Mouse (Mus musculus) ovary, postnatal 14 days (tissue): Measurements from ENCODE around the gene Sytl1.

Experiments used
- DNase-seq: peaks from one replicate; pipeline ENCODE4 v3.0.0; 2022; ENCODE audit warnings: low spot score

The Sytl1 gene

DNA sequence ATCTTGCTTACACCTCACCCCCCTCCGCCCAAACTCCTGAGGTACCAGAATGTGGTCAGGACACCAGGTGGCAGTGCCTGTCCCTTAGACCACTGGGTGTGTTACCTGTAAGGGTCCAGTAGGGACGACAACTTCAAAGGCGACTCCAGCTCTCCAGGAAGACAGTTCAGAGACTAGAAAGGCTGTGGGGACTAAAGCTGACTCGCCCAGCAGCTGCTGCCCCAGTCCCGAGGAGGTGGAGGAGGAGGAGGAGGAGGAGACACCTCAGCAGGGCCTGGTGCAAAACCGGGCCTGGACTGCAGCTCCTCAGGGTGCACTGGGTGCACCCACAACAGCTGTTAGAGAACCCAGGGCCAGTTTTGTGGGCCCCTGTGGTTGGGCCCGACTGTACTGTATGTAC, at the start of gene Sytl1:
TSS of gene Sytl1 (minus strand) at position 232 of the 400 bp plus-strand sequence.
- no peak for DNase-seq

DNA sequence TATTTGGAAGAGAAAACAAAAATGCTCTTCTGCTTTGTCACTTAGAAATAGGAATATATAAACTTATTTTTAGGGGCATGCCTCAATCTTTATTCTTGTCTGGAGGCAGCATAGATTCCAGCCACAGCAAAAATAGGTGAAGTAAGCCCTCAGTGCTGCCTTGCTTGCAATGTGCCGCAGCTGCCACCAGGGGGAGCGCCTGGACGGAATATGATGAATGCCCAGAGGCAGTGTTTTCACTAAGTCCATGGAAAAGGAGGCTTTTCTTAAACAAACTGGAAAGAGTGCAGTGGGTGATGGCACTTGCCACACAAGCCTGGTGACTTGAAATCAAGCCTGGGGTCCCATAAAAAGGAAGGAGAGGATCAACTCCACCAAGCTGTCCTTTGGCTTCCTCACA, 47.0 kb upstream of the Sytl1 start:
- peak; percentile 93 for DNase-seq

DNA sequence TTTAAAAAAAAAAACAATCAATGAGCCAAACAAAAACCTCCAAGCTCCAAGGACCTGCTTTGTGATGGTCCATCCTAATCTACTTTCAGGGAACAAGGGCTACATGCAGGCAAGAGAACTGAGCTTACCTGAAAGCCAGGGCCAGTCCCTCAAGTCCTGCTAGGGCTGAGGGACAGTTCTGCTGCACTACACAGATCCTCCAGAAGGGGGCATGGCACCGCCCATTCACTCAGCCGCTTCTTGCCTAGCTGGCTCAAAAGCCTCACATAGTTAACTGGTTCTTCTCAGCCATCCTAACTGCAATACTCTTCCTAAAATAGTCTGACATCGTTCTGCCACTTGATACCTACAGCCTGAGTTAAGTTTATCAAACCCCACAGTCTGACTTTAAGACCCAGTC, 44.4 kb upstream of the Sytl1 start:
- DNase-seq: peak; percentile 55

DNA sequence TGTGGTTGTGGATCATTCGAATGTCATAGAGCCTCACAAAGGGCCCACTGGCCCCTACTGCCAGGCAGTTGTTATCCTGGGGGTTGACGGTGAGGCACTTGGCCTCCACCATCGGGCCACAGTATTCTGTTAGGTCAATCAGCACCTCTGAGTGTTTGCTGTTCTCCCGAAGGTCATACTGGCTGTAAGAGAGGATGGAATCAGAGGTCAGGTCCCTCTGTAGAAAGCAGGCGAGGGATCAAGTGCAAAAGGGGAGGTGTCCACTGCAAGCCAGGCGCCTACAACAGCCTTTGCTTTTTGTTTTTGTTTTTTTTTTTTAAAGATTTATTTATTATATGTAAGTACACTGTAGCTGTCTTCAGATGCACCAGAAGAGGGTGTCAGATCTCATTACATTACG, 42.9 kb upstream of the Sytl1 start:
- DNase-seq: no peak

DNA sequence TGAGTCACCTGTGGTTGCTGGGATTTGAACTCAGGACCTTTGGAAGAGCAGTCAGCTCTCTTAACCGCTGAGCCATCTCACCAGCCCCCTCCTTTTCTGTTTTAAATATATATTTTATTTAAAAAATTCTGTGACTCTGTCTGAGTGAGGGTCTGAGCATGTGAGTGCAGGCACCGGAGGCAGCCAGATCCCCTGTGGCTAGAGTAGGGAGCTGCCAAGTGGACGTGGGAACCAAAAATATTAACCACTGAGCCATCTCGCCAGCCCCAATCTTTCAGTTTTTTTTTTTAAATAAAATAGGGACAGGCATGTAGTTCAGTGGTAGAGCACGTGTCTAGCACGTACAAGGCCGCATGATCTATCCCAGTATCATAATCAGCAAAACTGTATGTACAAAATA, 41.9 kb upstream of the Sytl1 start:
- DNase-seq: no peak

DNA sequence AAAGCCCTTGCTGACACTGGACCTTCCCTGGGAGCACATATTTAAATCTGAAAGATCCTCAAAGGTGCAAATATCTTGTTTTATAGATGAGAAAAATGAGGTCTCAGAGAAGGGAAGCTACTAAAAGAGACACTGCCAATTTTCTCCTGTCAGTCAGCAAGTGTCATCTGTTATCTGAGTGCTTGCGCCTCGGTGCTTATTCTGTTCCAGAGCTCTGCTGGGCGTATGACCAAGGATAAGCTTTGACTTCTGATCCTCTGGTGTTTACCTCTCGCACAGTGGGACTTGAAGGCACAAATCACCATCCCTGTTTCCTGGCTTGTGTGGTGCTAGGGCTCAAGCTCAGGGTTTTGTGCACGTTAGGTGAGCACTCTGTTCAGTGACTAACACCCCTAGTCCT, 39.8 kb upstream of the Sytl1 start:
- DNase-seq: no peak

DNA sequence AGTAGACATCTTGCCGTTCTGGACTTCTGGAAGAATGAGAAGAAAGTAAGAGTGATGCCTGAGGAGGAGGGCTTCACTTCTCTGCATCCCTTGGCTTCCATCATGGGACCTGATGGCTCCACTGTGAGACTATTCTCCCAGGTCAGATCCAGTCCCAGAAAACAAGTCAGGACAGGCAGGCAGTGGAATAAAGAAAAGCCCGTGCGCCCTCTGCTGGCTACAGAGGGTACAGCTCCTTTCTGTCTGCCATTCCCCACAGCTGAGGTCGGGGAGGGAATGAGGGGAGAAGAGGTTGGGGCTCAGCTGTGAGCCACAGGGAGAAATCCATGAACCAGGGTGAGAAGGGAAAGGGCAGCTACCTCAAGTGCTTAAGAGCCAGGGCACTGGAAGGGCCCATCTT, 38.9 kb upstream of the Sytl1 start:
- peak; percentile 63 for DNase-seq

DNA sequence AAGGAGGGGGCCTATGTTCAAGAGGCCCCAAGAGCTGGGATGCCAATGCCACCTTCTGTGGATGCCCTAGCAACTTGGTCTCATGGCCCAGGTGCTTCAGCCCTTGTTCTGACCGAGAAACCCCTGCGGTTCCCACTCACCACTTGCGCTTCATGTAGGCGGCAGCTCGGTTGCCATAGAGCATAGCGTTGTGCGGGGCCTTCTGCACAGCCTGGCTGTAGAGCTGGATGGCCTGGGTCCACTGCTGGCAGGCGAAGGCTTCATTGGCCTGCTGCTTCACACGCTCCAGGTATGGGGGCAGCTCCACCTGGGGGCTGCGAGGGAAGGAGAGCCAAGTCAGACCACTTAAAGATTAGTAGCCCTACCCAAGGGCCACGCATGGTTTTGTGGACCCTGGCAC, 37.5 kb upstream of the Sytl1 start:
- DNase-seq: no peak

DNA sequence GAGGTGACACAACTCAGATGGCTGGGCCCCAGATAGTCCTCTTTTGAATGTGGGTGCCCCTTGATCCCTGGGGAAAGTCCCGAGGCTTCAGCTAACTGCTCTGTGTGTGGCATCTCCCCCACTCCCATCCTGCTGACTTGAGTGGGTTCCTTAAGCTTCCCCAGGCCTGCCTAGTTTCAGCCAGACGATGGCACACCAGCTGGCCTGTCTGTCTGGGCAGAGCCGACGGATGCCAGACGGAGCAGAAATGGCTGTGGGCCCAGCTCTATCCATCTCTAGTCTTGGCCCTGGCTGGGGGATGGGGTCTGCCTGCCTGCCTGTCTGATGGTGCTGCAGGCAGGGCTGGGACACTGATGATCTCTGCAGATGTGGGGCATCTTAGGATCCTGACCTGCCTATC, 36.8 kb upstream of the Sytl1 start:
- DNase-seq: no peak

DNA sequence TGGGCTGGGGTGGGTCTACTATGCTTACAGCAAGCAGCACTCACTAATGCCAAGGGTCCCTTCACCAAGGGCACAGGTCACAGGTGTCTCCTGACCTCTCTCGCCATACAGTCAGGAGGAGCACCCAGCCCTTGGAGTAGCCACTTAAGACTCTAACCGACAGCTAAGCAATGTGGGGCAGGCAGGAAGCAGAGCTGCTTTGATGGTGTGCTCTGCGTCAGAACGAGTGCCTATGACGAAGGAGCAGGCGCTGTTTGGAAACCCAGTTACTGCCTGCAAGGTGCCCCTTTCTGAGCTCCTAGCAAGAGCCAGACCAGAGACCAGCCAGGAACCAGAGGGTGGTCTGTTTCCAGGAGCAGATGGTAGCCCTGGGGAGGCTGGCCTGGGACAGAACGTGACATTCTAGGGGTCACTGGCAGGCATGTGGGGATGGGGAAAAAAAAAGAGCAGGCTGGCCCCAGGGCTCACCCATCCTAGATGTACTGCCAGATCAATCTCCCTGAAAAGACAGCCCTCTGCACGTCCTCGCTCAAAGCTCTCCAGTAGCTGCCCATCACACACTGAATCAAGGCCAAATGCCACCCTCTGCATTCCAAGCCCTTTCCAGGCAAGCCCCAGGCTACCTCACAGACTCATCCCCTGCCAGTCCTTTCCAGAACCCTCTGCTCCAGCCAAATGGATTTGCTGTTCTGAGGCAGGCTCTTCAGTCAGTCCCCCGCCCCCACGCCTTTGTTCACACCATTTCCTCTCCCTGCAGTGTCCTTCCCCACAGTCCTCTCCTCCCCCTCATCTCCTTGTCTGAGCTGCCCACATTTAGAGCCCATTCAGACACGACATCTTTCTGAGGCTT, 35.8 kb upstream of the Sytl1 start:
- DNase-seq: no peak

DNA sequence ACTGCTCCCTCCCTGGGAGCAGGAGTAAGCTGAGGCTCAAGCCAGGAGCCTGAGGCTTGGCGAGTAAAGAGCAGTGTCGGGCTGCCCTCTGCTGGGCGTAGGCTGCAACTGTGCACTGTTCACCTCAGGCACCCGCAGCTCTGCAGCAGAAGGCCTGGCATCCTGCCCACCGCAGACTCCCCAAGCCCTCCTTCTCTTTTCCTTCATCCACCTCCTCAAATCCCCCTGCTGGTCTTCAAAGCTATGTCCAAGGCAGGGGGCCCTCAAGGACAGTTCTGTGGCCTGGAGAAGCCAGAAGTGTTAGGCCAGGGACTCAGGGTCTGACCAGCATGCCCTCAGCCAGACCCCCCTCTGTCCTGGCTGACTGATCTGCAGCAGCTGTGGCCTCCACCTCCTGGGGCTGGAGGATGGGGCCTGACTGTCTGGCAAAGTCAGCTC, 34.9 kb upstream of the Sytl1 start:
- DNase-seq: peak; percentile 88

DNA sequence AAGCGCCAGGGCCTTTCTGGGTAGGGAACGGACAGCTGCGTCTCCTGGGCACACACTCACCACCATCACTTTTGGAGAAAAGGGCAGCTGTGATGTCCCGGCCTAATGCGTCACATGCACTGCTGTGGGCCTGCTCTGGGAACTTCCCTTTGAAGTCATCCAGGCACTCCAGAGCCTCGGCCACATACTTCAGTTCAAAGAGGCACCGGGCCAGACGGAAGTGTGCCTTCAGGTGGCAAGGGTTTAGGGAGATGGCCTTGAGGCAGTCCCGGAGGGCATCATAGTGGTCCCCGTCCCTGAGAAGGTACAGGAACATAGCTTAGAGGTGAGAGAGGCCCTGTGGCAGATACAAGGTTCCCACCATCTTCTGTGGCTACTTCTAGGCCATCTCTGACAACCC, 34.4 kb upstream of the Sytl1 start:
- no peak for DNase-seq

DNA sequence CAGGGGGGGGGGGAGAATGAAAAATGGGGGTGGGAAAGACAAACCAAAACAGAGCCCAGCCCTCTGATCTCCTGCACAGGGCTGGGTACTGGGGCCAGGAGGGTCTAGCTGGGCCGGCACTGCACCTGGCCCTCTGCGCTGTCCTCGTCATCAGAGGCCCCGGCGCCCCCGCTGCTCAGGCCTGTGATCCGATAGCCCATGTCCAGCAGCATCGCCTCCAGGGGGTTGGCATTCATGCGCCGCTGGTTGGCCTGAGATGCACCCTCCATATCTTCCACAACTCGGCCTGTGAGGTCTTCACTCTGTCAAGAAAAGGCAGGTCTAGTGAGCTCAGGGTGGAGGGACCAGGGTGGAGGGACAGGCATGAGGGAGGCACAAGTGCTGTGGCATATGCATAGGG, 31.2 kb upstream of the Sytl1 start:
- DNase-seq: no peak

DNA sequence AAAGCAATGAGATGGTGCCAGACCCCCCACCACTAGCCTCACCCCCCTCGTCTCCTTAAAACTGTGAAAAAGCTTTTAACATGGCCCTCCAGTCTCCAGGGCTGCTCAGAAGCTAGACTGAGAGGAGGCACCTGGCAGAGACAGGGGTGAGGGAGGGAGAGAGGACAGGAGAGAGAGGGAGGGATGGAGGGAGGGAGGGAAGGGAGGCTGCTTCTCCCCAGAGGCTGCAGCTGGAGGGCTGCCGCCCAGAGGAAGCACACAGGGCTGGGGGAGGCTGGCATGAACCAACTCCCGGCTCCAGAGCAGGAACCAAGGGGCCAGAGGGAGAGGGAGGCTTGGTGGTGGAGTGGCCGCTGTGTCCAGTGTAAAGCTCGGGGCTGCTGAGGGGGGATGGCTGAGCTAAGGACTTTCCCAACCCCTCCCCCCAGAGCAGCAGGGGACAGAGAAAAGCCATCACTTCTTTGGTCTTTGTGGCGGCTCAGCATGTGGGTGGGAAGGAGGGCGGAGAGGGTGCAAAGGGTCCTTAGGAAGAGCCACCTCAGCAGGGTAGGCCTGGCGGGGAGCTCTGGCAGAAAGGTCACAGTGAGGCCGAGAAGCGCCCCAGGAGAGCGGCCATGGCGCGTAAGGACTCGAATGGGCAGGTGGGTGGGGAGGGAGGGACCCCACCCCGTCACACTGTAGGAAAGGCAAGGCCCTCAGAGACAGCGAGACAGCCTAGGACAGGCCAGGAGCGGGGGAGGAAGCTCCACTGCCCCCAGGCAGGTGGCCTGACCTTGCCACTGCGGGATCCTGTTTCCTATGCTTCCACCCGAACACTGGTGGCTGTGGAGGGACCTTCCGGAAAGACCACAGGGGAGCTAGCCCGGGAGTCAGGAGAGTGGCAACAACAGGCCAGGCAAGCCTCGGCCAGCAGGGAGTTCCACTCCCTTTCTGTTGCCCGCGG, 30.3 kb upstream of the Sytl1 start:
- DNase-seq: no peak

DNA sequence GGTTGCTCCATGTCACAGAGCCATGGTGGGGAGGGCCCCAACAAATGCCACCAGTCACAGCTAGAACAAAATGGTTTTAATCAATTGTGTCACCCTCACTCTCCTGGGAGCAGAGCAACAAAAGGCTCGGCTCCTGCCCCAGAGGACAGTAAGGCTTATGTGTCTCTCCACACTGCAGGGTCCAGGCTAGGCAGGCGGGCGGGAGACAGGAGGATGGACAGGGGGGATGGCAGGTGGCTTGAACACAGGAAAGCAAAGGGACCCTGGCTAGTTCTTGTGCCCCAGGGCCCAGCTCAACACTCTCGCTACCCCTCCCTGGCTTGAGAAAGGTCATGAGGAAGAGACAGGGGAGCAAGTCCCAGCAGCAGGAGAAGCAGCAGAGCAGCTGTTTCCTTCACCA, 29.5 kb upstream of the Sytl1 start:
- no peak for DNase-seq

DNA sequence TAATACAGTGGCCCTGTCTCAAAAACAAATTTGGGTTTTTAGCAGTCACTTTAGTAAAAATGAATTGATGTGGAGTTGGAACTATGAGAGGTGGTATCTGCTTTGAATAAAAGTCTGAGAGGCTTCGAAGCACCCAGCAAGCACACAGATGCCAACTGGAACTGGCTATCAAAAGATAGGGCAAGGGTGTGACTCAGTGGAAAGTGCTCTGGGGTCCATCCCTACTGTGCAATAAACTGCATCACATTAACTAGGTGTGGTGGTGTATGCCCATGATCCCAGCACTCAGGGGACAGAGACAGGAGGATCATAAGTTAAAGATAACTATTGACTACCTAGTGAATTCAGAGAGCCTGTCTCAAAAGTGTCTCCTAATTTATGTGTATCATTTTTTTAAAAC, 28.3 kb upstream of the Sytl1 start:
- DNase-seq: no peak

DNA sequence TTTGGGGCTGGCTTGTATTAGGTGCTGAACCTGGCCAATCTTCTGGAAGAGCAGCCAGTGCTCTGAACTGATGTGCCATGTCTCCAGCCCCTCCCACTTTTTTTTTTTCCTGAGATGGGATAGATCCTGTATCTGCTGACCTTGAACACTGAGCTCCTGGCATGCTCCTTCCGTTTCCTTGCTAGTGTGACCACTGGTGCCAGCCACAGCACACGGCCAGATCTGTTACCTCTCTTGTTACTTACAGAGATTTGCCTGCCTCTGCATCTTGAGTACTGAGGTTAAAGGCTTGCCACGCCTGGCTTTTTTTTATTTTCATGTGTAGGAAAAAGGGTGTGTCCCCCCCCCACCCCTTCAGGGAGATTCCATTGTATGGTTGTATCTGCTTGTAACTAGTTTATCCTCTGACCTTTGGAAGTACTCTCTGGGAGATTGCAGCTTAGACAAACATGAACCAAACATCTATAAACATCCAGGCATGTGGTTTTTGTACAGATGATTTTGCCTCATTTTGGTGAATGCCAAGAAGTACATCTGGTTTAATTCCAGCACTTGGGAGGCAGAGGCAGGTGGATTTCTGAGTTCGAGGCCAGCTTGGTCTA, 23.7 kb upstream of the Sytl1 start:
- DNase-seq: no peak

DNA sequence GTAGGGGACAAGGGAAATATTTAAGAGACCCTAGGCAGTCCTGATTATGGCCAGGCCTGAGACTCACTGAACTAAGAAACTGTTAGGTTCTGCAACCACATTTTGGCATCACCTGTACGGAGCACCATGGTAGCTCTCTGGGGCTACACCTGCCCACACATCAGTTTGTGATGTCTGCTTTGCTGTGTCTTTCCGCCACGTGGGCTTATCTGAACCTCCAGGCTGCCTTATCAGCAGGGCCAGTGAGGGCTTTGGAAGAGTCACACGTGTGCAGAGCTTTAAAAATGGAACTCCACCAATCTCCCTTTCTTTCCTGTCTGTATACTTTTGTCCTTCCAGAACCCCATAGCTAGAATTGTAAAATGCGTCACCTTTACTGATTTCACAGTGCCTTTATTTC, 23.0 kb upstream of the Sytl1 start:
- DNase-seq: no peak

DNA sequence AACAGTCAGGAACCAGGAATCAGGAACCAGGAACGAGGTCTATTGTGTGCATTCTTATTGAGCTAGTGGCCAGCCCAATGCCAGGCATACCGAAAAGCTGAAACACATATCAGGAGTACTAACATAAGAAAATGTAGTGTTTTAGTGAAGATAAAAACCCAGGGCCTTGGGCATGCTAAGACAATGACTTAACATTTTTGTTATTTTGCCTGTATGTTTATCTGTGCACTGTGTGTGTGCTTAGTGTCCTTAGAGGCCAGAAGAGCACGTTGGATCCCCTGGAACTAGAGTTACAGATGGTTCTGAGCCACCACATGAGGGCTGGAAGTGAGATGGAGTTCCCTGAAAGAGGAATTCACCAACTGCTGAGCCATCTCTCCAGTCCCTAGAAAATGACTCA, 22.4 kb upstream of the Sytl1 start:
- DNase-seq: no peak

DNA sequence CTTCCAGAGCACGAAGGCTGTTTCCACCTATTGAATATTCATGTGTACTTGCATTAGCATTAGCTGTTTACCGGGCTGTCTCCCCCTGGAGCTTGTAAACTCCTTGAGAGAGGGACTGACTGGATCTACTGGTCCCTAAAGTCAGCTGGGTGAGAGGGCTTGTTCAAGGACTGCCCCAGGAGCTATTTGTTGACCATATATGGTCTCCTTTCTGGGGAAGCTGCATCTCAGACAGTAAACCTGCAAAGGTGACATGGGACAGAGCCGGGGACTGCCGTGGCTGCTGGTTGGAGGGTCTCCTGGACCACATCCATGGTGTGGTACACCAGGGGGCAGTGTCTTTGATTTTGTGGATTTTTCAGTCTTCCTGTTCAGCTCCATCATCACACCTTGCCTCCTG, 19.7 kb upstream of the Sytl1 start:
- no peak for DNase-seq

DNA sequence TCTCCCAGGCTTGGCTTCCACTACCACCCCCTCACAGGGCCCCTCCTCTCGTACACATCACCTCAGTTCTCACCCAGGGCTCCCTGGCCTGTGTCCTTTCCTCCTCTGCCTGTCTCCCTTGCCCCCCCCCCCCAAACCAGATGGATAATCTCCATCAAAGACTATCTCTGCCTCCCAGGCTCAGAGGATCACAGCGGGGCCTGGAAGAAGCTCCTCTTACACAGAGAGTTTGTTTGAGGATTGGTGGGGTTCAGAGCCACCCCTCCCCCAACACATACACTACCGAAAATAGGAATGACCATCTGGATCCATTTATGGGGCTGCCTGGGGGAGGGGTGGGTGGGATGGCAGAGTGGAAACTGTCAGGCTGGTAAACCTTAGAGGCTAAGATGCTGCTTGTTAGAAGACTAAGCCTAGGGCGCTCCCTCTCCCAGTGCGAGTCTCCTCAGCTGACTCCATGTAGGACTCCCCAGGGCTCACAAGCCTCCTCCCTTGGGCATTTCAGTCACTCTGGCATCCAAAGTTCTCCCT, 19.1 kb upstream of the Sytl1 start:
- DNase-seq: no peak

DNA sequence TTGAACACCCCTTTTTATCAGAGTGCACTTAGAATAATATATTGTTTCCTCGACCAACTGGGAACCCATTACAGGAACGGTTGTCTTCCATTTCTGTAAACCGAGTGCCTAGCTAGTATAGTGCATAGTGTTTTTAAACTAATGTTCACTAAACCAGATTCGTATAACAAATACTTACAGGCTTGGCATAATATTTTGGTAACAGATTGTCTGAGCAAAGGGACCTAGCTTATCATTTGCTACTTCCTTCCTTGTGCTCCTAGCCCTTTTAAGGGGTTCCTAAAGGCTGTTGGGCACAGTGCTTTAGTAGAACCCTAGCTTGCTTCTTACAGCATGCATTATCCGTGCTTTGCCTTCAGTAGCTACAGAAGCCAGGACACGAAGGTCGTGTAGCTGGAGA, 18.6 kb upstream of the Sytl1 start:
- DNase-seq: no peak

DNA sequence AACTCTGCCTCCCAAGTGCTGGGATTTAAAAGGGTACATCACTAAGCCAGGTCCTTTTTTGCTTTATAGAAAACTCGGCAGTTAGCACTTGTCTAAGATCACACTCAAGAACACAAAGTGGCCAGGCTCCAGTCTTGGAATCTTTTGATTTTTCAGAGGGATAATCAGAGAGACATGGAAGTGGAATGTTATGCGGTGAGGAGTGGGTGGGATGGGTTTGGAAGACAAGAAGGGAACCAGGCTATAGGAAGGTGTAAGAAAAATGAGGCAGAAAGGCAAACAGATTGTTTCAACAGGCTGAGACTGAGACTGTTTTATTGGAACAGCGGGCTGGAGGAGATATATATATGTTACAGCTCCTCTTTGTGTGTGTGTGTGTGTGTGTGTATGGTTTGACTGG, 15.6 kb upstream of the Sytl1 start:
- DNase-seq: no peak
